Comparison of ENCODE assay signal across 2 mouse cellular contexts in the genomic region with DNA sequence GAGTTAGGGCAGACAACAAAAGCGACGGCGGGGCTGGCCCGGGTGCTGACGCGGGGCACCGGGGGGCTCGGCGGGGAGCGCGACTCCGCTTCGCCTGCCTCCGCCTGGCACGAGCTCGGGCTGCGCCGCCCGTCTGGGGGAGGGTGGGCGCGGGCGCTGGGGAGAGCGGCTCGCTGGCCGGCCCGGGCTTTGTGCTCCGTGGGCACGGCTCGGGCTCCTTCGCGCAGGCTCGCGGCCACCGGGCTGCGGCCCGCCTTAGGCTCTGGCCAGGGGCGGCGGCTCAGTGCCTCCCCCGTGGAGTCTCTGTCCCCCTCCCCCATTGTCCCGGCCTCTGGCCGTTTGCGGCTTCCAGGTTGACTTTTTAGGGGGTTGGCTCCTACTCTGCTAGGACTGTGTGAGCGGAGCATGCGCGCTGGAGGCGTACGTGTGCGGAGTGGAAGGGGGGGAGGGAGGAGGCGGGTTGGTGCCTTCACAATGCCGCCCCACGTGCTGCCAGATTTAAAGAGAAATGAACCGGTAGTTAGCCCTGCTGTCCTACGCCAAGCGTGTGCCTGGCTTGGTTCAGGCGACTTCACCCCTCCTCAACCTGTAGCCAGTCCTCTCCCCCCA.
TF ChIP-seq lines count a peak whose summit lies in the region.

No protein-coding gene starts in this region.

TF ChIP-seq in C2C12, 6 proteins besides CTCF, POLR2A, EP300 and RAD21 (continued from another document):
- no peak for TF ChIP-seq CEBPB (IDR thresholded peaks at IDR 0.05; ENCODE audit: low read depth)
- TF ChIP-seq MYOG (IDR thresholded peaks at IDR 0.05; ENCODE audit: control insufficient read depth, extremely low read depth, insufficient read length): no peak
TF ChIP-seq in C2C12: peak in this region for 2.

TF ChIP-seq in myocyte, 11 proteins besides CTCF, POLR2A, EP300 and RAD21 (continued from another document):
- TF ChIP-seq USF1 (IDR thresholded peaks at IDR 0.05; ENCODE audit: low read depth) (peak; percentile 85), TCF12 (IDR thresholded peaks at IDR 0.05; ENCODE audit: insufficient read depth, poor library complexity, severe bottlenecking) (no peak), E2F4 (IDR thresholded peaks at IDR 0.05; ENCODE audit: insufficient read depth) (no peak)
